Mouse (Mus musculus) left cerebral cortex, adult 2 months (tissue): ENCODE results near the gene Kcna5. TPM values are rescaled to one million over a fixed set of nuclear protein-coding genes. Genes with fewer than 3 reads are reported as not detected.

ENCODE experiments used
- DNase-seq, 2 experiments: peaks; one replicate each; pipeline ENCODE4 v3.0.0; 2021 to 2022; ENCODE audit warnings: low spot score in 2 of 2, mixed read lengths in 1 of 2; ENCODE audit errors: extremely low spot score in 1 of 2
- H3K27ac ChIP-seq: fragments of 200-600 bp; 2 replicates; pipeline ENCODE4 v1.8.1; 2022
- H3K4me3 ChIP-seq: fragments of 200-600 bp; 2 replicates; pipeline ENCODE4 v1.8.1; 2022
- CTCF ChIP-seq: fragments of 200-600 bp; IDR thresholded peaks from 2 replicates; pipeline ENCODE4 v1.8.1; 2022; ENCODE audit warnings: antibody characterized with exemption, mild to moderate bottlenecking, moderate library complexity
- intact Hi-C: fragments of 180-260 bp; cut with DNase I; formaldehyde crosslinking; loops from one replicate; pipeline ENCODE4 v1.15.1; 2025
- total RNA-seq, 2 experiments: library from RNA; stranded (reverse); gene quantifications; 2 replicates each; pipeline ENCODE4 v1.2.3; 2021

The Kcna5 gene
- total RNA-seq, 2 experiments from 2014 or later, result 4.2 to 5.6 TPM

- no peak for DNase-seq
- no peak overlapping the region for H3K27ac ChIP-seq
- intact Hi-C loops, result no loop called here
- H3K4me3 ChIP-seq, result 0 out of 2 replicates have a peak overlapping the region, but pooled peaks have one; percentile 7
- no peak for TF ChIP-seq CTCF
These were observed 543 bp downstream of the Kcna5 start for GRCm38 (mm10) chr6:126534531-126535207.

- intact Hi-C loops, result no loop called here
- TF ChIP-seq CTCF, result no peak
- Histone ChIP-seq H3K27ac (no peak overlapping the region), H3K4me3 (no peak overlapping the region)
- no peak for DNase-seq
These were observed 3.9 kb downstream of the Kcna5 start for GRCm38 (mm10) chr6:126531306-126531705.

- Histone ChIP-seq H3K4me3 (no peak overlapping the region), H3K27ac (no peak overlapping the region)
- intact Hi-C loops, result no loop called here
- TF ChIP-seq CTCF, result no peak
- DNase-seq, result no peak
These were observed 5.2 kb downstream of the Kcna5 start for GRCm38 (mm10) chr6:126530019-126530418.

GRCm38 (mm10) chr6:126514720-126515119 lies 20.5 kb downstream of the Kcna5 start:
- no peak for TF ChIP-seq CTCF
- intact Hi-C loops, result no loop called here
- Histone ChIP-seq H3K4me3 (peak overlapping the region; percentile 2; the same call in 1 of the 2 replicates), H3K27ac (peak overlapping the region; percentile 4; the same call in 1 of the 2 replicates)
- peak; percentile 37 to 57 for DNase-seq

- Histone ChIP-seq H3K4me3 (no peak overlapping the region), H3K27ac (no peak overlapping the region)
- DNase-seq, result no peak
- intact Hi-C loops, result no loop called here
- TF ChIP-seq CTCF, result no peak
These were observed 21.4 kb downstream of the Kcna5 start for GRCm38 (mm10) chr6:126513714-126514248.

GRCm38 (mm10) chr6:126513154-126513553 lies 22.1 kb downstream of the Kcna5 start:
- DNase-seq, result no peak
- no peak overlapping the region for H3K27ac ChIP-seq
- TF ChIP-seq CTCF, result peak; percentile 63
- no peak overlapping the region for H3K4me3 ChIP-seq
- intact Hi-C loops, result no loop called here

- DNase-seq, result no peak
- intact Hi-C loops, result no loop called here
- Histone ChIP-seq H3K4me3 (no peak overlapping the region), H3K27ac (no peak overlapping the region)
- TF ChIP-seq CTCF, result no peak
These were observed 26.5 kb downstream of the Kcna5 start for GRCm38 (mm10) chr6:126508671-126509070.

- peak; percentile 37 for TF ChIP-seq CTCF
These were observed 31.3 kb downstream of the Kcna5 start for GRCm38 (mm10) chr6:126503920-126504319.

GRCm38 (mm10) chr6:126502691-126503301 lies 32.4 kb downstream of the Kcna5 start:
- Histone ChIP-seq H3K4me3 (no peak overlapping the region), H3K27ac (no peak overlapping the region)
- intact Hi-C loops, result loop anchor here (5.0 kb wide), 1 partner anchor 435 kb away; the partner anchor contains the start of genes D6Wsu163e and Rad51ap1
- TF ChIP-seq CTCF, result no peak
- DNase-seq, result no peak

More at GRCm38 (mm10) chr6:126503920-126504319, 31.3 kb downstream of the Kcna5 start:
- no peak for DNase-seq
- Histone ChIP-seq H3K27ac (no peak overlapping the region), H3K4me3 (no peak overlapping the region)
- intact Hi-C loops, result loop anchor here (5.0 kb wide), 1 partner anchor 433 kb away; the partner anchor contains the start of genes D6Wsu163e and Rad51ap1

- TF ChIP-seq CTCF, result no peak; the same call in 1 of the 2 replicates
- Histone ChIP-seq H3K27ac (no peak overlapping the region), H3K4me3 (no peak overlapping the region)
- no peak for DNase-seq
- intact Hi-C loops, result loop anchor here (1.0 to 5.0 kb wide), 3 partner anchors 52 to 436 kb away; partner anchors contain the start of genes D6Wsu163e and Rad51ap1
These were observed 34.2 kb downstream of the Kcna5 start for GRCm38 (mm10) chr6:126500985-126501384.

- peak; percentile 91 for TF ChIP-seq CTCF
- no peak overlapping the region for H3K4me3 ChIP-seq
- H3K27ac ChIP-seq, result no peak overlapping the region
- intact Hi-C loops, result loop anchor here (1.0 to 5.0 kb wide), 3 partner anchors 53 to 437 kb away; partner anchors contain the start of genes D6Wsu163e and Rad51ap1
- peak; percentile 76 to 91 for DNase-seq
These were observed 35.1 kb downstream of the Kcna5 start for GRCm38 (mm10) chr6:126500088-126500487.

GRCm38 (mm10) chr6:126497878-126498277 lies 37.3 kb downstream of the Kcna5 start:
- intact Hi-C loops, result no loop called here
- Histone ChIP-seq H3K27ac (no peak overlapping the region), H3K4me3 (no peak overlapping the region)
- peak; percentile 47 to 60 for DNase-seq
- TF ChIP-seq CTCF, result peak; percentile 80
